Mouse (Mus musculus) megakaryocyte, embryonic 14.5 days (primary cell): ENCODE measurements at regions not wholly inside any gene's neighbourhood (a gene's known extent, or its start where the extent isn't known, plus 50 kb on each side); places are given as distances from the start of the nearest gene placed in this dataset.

Experiments
- FLI1 ChIP-seq: IDR thresholded peaks from 2 replicates; pipeline ENCODE4 v1.6.1; 2012; ENCODE audit warnings: low read length, inconsistent platforms, mixed read lengths
- GATA1 ChIP-seq: IDR thresholded peaks from 3 replicates; pipeline ENCODE4 v1.6.1; 2012; ENCODE audit warnings: mixed read lengths, low read length, inconsistent platforms, borderline replicate concordance

DNA sequence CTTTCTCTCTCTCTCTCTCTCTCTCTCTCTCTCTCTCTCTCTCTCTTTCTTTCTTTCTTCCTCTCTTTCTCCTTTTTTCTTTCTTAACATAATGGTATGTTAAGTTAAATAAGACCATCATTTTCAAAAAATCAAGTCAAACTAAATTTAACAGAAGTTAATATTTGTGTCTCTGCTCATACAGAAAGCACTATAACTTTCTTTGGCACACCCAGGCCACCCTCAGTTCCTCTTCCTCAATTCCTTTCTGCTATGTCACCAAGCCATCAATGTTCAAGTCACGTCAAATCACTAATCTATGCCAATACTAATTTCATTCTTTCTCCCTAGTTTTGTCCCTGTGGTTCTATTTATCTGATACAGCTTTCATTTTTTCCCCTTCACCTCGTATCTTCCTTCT, 66.5 kb upstream of the Mtap start:
- TF ChIP-seq GATA1 (no peak), FLI1 (no peak)
